Mouse (Mus musculus) hindbrain, embryonic 15.5 days (tissue): Measurements from ENCODE around the gene Tpm3. TPM values are rescaled to one million over a fixed set of nuclear protein-coding genes. Genes with fewer than 3 reads are reported as not detected.
A peak's percentile ranks its signal among the peaks of the same experiment; 100 is the strongest.

Source experiments
- ATAC-seq: fragments of 200-750 bp; cut with Nextera tagmentation; 2 replicates; pipeline ENCODE4 v1.8.0; 2017; ENCODE audit warnings: low read depth, moderate number of reproducible peaks, moderate TSS enrichment; ENCODE audit not compliant: low FRiP score
- H3K27ac ChIP-seq: fragments of 300-500 bp; sonication (generic); replicated peaks from 2 replicates; pipeline ENCODE4 v1.5.1; 2015; ENCODE audit warnings: mild to moderate bottlenecking, inconsistent platforms
- H3K27me3 ChIP-seq: fragments of 300-500 bp; sonication (generic); 2 replicates; pipeline ENCODE4 v1.6.1; 2015; ENCODE audit warnings: control low read depth, inconsistent platforms
- H3K36me3 ChIP-seq: fragments of 300-500 bp; sonication (generic); 2 replicates; pipeline ENCODE4 v1.6.1; 2015; ENCODE audit warnings: control low read depth, inconsistent platforms
- H3K4me1 ChIP-seq: fragments of 300-500 bp; sonication (generic); replicated peaks from 2 replicates; pipeline ENCODE4 v1.6.1; 2015; ENCODE audit warnings: control low read depth, inconsistent platforms
- H3K4me2 ChIP-seq: fragments of 300-500 bp; sonication (generic); 2 replicates; pipeline ENCODE4 v1.6.1; 2015; ENCODE audit warnings: moderate library complexity, mild to moderate bottlenecking, inconsistent platforms
- H3K4me3 ChIP-seq: fragments of 300-500 bp; sonication (generic); 2 replicates; pipeline ENCODE4 v1.5.1; 2015; ENCODE audit warnings: mild to moderate bottlenecking, inconsistent platforms
- H3K9ac ChIP-seq: fragments of 300-500 bp; sonication (generic); 2 replicates; pipeline ENCODE4 v1.6.1; 2015; ENCODE audit warnings: inconsistent platforms
- H3K9me3 ChIP-seq: fragments of 300-500 bp; sonication (generic); 2 replicates; pipeline ENCODE4 v1.6.1; 2016; ENCODE audit warnings: control low read depth, inconsistent platforms
- WGBS: fragments of 180-500 bp; shearing (Covaris S2); methylation state at CpG from one replicate; pipeline ENCODE4 v1.1.7; 2015; 5-methylcytosine and 5-hydroxymethylcytosine counted together
- polyA plus RNA-seq: library from polyadenylated mRNA; unstranded; fragments of >200 nt; fragmentation: Nextera tagmentation; extraction: Ambion mirVana; gene quantifications from 2 replicates; pipeline ENCODE4 v1.2.1, GENCODE M21; 2015

The Tpm3 gene
- polyA plus RNA-seq, 1 experiment from 2014 or later = 354 TPM

DNA sequence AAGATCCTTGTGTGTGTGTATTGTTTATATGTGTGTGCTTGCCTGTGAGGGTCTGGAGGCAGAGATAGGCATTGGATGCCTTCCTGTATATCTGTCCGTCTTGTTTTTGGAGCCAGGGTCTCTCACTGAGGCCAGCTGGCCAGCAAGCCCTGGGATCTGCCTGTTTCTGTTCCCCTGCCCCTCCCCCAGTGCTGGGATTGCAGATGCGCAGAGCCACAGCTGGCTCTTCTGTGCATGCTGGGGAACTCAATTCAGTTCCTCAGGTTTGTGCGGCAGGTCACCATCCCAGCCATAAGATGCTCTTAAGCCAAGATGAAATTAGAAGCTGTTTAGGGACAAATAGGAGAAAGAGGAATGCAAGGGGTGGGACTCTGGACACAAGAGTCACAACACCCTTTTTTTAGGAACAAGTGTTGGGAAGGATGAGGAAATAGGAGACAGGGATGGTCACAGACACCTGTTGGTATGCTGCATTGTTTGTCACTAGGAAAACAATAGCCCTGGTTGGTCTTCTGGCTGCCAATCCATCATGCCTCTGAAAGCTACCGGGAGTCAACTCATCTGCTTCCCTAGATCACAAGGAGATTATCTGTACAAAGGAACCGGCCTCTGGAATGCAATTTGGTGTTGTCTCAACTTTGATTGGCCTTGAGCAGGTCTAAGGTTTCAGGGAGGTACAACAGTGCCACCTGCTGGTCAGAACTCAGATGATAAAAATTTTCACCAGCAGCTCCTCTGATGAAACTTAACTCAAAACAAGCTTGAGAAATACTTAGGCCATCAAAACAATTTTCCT lies 4.7 kb downstream of the Tpm3 start:
- no peak overlapping the region for H3K27ac ChIP-seq

GRCm38 (mm10) chr3:90078224-90078623 lies 5.8 kb downstream of the Tpm3 start:
- Histone ChIP-seq H3K4me3 (no peak overlapping the region), H3K4me2 (no peak overlapping the region), H3K4me1 (peaks cover 38% of the 10 kb centered on the region), H3K36me3 (no peaks in the 10 kb centered on the region), H3K27ac (no peak overlapping the region), H3K27me3 (no peaks in the 10 kb centered on the region), H3K9ac (no peak overlapping the region), H3K9me3 (no peaks in the 10 kb centered on the region)
- no peak for ATAC-seq
- 60% methylated on average over 5 of the region's 5 CpGs for WGBS

More for the DNA sequence above, 4.7 kb downstream of the Tpm3 start:
- Histone ChIP-seq H3K36me3 (no peaks in the 10 kb centered on the region), H3K9ac (no peak overlapping the region), H3K4me1 (peaks cover 27% of the 10 kb centered on the region), H3K9me3 (no peaks in the 10 kb centered on the region), H3K4me2 (peak overlapping the region; percentile 43), H3K4me3 (no peak overlapping the region), H3K27me3 (no peaks in the 10 kb centered on the region)
- no peak for ATAC-seq
- WGBS = 10% methylated on average over 5 of the region's 5 CpGs

DNA sequence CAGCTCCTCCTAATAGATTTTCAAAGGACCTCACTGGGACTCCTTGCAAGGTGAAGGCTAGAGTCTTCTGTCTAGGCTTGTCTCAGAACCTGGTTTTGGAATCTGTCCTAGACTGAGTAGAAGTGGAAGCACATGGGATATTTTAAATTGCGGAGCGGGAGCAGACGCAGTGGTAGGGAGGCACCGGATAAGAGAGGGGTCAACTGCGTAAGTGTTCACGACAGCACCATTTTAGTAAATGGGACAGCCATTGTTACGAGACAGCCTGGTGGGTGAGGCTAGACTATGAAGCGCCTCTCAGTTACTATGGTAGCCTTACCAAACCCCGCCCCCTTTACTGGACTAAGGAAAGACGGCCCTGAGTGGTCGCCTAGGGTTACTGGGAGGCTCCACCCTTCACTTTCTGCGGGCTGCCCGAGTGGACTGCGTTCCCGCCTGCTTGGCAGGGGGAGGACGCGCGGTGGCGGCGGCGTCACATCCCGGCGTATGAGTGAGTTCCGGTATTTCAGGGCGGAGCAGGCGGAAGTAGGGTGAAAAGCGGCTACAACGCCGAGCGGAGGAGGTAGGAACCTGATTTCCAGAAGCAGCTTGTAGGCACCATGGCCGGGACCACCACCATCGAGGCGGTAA lies 6.8 kb downstream of the Tpm3 start:
- peak overlapping the region; percentile 71 for H3K4me2 ChIP-seq
- H3K4me3 ChIP-seq = peak overlapping the region; percentile 97
- H3K9ac ChIP-seq = peak overlapping the region; percentile 95
- H3K9me3 ChIP-seq = no peaks in the 10 kb centered on the region
- peak overlapping the region; percentile 95 for H3K27ac ChIP-seq
- ATAC-seq = peak; percentile 95
- WGBS = under 1% methylated on average over 33 of the region's 33 CpGs
- no peaks in the 10 kb centered on the region for H3K36me3 ChIP-seq
- no peaks in the 10 kb centered on the region for H3K27me3 ChIP-seq
- peaks cover 48% of the 10 kb centered on the region for H3K4me1 ChIP-seq

DNA sequence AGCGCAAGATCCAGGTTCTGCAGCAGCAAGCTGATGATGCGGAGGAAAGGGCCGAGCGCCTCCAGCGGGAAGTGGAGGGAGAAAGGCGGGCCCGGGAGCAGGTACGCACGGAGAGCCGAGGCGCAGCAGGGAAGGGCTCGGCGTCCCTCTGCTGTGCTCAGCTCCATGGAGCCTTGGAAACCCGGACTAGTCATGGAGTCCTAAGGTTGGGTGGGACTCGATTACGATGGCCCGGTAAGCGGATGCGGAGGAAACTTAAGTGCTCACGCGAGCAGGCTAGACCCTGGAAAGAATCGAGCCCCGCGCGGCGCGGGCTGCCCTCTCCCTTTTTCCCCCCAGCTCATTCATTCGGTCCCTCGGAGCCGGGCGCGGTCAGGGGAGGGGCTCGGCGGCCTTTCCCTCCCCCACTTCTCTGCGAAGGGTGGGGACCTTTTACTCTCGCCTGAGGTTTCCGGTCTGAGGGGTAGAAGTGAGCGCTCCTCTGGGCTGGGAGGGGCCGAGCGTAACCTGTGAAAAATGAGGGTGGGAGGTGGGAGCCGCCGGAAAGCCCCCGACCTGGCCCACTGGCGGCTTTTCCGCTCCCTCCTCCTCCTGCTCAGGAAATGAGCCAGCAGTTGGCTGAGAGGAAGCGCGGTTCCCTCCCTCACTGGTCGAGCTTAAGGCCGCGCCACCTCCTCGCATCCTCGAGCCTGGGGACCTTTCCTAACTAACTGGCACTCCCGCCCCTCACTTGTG lies 7.5 kb downstream of the Tpm3 start:
- Histone ChIP-seq H3K4me1 (peaks cover 55% of the 10 kb centered on the region), H3K36me3 (no peaks in the 10 kb centered on the region), H3K4me2 (peak overlapping the region; percentile 71), H3K27me3 (no peaks in the 10 kb centered on the region), H3K9ac (peak overlapping the region; percentile 95), H3K4me3 (peak overlapping the region; percentile 97), H3K27ac (peak overlapping the region; percentile 95), H3K9me3 (no peaks in the 10 kb centered on the region)
- peak; percentile 76 for ATAC-seq
- WGBS = under 1% methylated on average over 53 of the region's 53 CpGs

- peaks cover 60% of the 10 kb centered on the region for H3K4me1 ChIP-seq
- WGBS = 3% methylated on average over 6 of the region's 6 CpGs
These were observed 8.0 kb downstream of the Tpm3 start for GRCm38 (mm10) chr3:90080498-90080863.

DNA sequence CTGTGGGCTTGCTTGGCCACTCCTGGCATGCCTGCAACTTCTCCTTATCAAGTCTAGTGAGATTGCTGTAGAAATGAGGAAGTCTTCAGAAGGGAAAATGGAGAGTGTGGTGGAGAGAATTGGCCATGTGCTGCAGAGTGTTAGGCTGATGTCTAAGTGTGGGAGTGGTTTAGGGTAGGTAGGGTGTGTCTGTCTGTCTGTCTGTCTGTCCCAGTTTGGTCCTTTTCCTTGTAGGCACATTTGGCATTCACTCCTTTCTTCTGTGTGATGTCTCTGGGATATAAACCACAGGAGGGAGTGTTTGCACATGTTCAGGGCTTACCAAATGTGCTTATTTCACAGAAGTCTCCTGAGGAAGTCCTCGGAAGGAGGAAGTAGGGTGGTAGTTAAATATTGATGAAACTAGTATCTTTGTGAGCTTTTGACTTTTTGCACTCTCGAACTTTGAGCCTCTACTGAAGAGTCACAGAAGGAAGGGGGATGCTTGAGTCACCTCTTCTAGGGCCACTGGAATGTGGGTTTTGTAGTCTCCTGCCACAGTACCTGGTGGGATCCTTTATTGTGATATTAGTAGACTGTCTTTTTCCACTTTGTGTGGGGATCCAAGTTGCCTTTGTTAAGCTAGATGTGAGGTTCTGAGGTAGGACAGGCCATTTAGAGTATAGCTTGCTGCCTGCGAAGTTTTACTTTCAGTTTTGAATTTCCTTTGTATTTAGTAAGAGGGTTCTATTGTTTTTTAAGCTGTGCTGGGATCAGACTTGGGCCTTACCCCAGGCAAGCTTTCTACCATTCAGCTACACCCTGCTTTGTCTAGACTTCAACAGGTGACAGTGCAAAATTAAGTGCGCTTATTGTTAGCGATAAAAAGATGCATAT lies 9.2 kb downstream of the Tpm3 start:
- Histone ChIP-seq H3K4me1 (peaks cover 60% of the 10 kb centered on the region), H3K4me3 (peak overlapping the region; percentile 11), H3K4me2 (peak overlapping the region; percentile 71), H3K9ac (no peak overlapping the region), H3K36me3 (no peaks in the 10 kb centered on the region), H3K9me3 (no peaks in the 10 kb centered on the region), H3K27me3 (no peaks in the 10 kb centered on the region), H3K27ac (no peak overlapping the region)
- no peak for ATAC-seq
- 80% methylated on average over 5 of the region's 5 CpGs for WGBS

More at GRCm38 (mm10) chr3:90080498-90080863, 8.0 kb downstream of the Tpm3 start:
- peak overlapping the region; percentile 95 for H3K27ac ChIP-seq
- peak overlapping the region; percentile 95 for H3K9ac ChIP-seq
- H3K4me2 ChIP-seq = peak overlapping the region; percentile 71
- H3K36me3 ChIP-seq = no peaks in the 10 kb centered on the region
- no peaks in the 10 kb centered on the region for H3K9me3 ChIP-seq
- no peak for ATAC-seq
- H3K4me3 ChIP-seq = peak overlapping the region; percentile 97
- H3K27me3 ChIP-seq = no peaks in the 10 kb centered on the region

DNA sequence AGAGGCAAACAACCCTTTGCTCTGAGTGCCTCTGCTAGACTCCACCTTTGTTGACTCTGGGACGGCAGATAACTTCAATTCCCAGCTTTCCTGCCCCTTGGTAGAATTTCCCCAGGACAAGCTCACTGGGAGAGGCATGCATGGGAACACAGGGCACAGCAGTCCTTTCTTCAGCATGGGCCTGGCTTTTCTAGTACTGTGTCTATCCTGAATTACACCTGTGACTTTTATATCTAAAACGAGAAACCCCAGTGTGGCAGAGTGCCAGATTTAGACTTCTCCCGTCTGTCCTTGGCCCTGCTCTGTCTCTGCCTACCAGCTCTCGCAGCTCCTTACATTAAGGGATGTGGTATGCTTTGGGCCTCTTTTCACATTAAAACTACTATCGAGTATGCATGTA lies 10.6 kb downstream of the Tpm3 start:
- no peaks in the 10 kb centered on the region for H3K27me3 ChIP-seq
- no peaks in the 10 kb centered on the region for H3K9me3 ChIP-seq
- peaks cover 11% of the 10 kb centered on the region for H3K36me3 ChIP-seq
- H3K27ac ChIP-seq = peak overlapping the region; percentile 54; the same call in 1 of the 2 replicates
- no peak for ATAC-seq
- peaks cover 54% of the 10 kb centered on the region for H3K4me1 ChIP-seq
- H3K4me2 ChIP-seq = peak overlapping the region; percentile 0; the same call in 1 of the 2 replicates
- WGBS = 54% methylated on average over 5 of the region's 5 CpGs
- H3K4me3 ChIP-seq = no peak overlapping the region
- no peak overlapping the region for H3K9ac ChIP-seq

DNA sequence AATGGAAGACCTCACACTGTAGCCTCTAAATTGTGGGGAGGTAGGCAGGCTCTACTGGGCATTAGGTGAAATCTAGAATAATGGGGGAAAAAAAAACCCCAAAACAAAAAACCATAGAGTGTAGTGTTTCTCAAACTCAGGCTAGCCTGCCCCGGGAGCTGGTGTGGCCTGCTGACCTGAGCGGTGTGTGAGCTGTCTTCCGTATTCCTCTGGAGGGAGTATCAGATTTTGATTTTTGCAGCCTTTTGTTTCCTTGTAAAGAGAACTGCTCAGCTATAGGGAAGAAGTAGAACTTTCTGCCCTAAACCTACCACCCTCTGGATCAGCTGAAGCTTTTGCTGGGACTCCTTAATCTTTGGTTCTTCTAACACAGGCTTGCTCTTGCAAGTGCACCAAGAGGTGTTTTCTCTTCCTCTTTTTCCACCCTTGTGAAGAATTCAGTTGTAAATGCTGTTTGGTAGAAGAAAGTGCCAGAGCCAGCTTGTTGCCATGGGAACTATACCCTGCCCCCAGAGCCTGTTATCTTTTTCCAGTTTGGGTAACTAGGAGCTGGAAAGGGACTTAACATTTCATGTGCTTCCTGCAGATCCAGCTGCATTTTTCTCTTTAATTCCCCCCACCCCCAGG lies 11.4 kb downstream of the Tpm3 start:
- no peak for ATAC-seq
- Histone ChIP-seq H3K27ac (peak overlapping the region; percentile 54), H3K4me2 (peak overlapping the region; percentile 23; the same call in 1 of the 2 replicates), H3K9me3 (no peaks in the 10 kb centered on the region), H3K27me3 (no peaks in the 10 kb centered on the region), H3K9ac (no peak overlapping the region), H3K4me3 (no peak overlapping the region), H3K36me3 (peaks cover 18% of the 10 kb centered on the region), H3K4me1 (peaks cover 49% of the 10 kb centered on the region)
- WGBS = 22% methylated on average over 3 of the region's 3 CpGs

DNA sequence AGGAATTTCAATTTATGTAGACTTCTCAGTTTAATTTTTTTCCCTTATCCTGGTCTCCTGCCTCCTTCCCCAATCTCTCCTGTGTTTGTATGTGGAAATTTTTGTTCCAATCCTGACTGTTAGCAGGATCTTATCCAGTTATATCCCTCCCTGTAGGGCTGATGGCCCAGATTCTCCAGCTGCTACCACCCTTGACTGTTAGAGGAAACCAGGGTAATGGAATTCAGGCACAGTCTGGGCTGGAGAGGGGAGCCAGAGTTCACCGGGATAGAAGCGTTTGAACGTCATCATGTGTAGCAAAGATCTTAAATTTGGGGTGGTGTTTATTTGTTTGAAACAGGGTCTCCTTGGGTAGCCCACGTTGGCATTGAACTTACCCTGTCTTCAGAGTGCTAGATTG lies 12.3 kb downstream of the Tpm3 start:
- Histone ChIP-seq H3K4me2 (no peak overlapping the region), H3K4me3 (no peak overlapping the region), H3K4me1 (peaks cover 46% of the 10 kb centered on the region), H3K27me3 (no peaks in the 10 kb centered on the region), H3K36me3 (peaks cover 28% of the 10 kb centered on the region), H3K27ac (peak overlapping the region; percentile 54; the same call in 1 of the 2 replicates), H3K9ac (no peak overlapping the region), H3K9me3 (no peaks in the 10 kb centered on the region)
- WGBS = 78% methylated on average over 4 of the region's 4 CpGs
- ATAC-seq = no peak

GRCm38 (mm10) chr3:90085281-90085680 lies 12.8 kb downstream of the Tpm3 start:
- Histone ChIP-seq H3K9ac (no peak overlapping the region), H3K4me2 (no peak overlapping the region), H3K36me3 (peaks cover 33% of the 10 kb centered on the region), H3K27ac (no peak overlapping the region), H3K4me3 (no peak overlapping the region), H3K27me3 (no peaks in the 10 kb centered on the region), H3K4me1 (peaks cover 46% of the 10 kb centered on the region), H3K9me3 (no peaks in the 10 kb centered on the region)
- 86% methylated on average over 6 of the region's 6 CpGs for WGBS
- no peak for ATAC-seq

DNA sequence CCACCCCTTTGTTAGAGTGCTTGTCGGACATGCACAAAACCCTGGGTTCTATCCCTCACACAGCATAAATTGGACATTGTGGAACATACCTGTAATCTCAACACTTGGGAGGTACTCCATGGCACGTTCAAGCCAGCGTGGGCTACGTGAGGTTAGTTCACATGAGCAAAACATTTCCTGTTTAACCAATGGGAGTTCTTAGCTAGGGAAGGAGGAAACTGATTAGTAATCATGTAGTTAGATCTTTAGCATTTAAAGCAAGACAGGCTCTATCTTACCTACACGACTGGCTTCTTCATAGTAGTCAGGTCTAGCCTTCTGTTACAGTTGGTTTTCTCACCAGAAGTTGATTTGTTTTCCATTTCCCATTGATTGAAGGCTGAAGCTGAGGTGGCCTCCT lies 13.6 kb downstream of the Tpm3 start:
- WGBS = 95% methylated on average over 5 of the region's 5 CpGs
- H3K36me3 ChIP-seq = peaks cover 41% of the 10 kb centered on the region

More for the DNA sequence above, 13.6 kb downstream of the Tpm3 start:
- no peak overlapping the region for H3K4me3 ChIP-seq
- H3K9ac ChIP-seq = no peak overlapping the region
- no peaks in the 10 kb centered on the region for H3K27me3 ChIP-seq
- no peaks in the 10 kb centered on the region for H3K9me3 ChIP-seq
- no peak for ATAC-seq
- no peak overlapping the region for H3K4me2 ChIP-seq
- H3K27ac ChIP-seq = no peak overlapping the region
- H3K4me1 ChIP-seq = peaks cover 43% of the 10 kb centered on the region
